Mouse (Mus musculus): ENCODE data around the gene Ezr.

- TF ChIP-seq CTCF (IDR thresholded peaks at IDR 0.05; ENCODE audit: extremely low read depth, insufficient read depth, insufficient read length, insufficient replicate concordance) (no peak), POLR2A (IDR thresholded peaks at IDR 0.05; ENCODE audit: low read depth, low read length) (peak; percentile 9)
These were observed 550 bp upstream of the Ezr start for GRCm38 (mm10) chr17:6783006-6783661.
